Mouse (Mus musculus): Measurements from ENCODE around the gene Tmprss12. TPM values are rescaled to one million over a fixed set of nuclear protein-coding genes. Genes with fewer than 3 reads are reported as not detected.
"Not testable (repeated sequence)": the region's sequence is repeated elsewhere in the genome, so short reads cannot be mapped to it uniquely, and the experiment has no call there.

Gene Tmprss12
- total RNA-seq, 2 experiments from 2014 or later: not detected

DNA sequence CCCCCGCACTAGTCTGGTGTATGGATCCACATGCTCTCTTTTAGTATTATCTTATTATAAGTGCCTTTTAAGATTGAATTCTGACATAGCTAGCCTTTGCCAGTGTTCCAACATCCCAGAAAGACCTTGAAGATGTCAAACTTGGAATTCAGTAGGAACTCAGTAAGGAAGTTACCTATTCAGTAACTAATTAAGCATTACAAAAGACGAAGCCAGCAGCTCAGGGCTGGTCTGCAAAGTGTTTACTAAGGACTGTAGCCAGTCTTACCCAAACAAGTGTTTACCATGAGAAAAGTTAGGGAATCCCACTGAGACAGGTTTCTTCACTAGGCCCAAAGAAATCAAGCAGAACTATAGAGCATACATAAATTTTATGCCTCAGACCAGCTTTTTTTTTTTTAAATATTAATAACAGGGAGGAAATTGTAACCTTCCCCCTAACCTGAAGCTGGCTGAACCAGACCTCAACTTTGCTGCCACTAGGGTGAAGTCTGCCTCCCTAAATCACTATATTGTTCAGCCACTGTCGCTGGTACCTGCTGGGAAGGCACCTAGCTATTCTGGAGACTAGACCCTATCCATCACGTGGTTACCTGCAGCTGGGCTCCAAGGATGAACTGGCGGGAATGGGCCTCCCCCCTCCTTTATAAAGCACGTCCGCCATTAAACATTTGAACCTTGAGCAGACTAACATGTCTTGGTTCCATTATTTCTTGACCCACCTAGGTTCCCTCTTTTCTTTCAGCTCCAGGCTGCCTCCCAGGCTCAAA is 5.7 kb upstream of the Tmprss12 start:
- no peak for DNase-seq

DNA sequence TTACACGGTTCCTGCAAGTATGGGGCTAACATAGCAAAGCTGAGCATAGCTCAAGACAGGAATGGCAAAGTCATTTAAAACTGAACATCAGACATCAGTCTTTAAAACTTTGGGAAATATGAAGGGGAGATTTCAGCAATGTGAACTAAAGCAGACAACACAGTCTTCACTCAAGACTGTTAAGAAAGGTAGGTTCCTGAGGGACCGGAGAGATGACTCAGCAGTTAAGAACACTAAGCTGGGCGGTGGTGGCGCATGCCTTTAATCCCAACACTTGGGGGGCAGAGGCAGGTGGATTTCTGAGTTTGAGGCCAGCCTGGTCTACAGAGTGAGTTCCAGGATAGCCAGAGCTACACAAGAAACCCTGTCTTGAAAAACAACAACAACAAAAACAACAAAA is 4.2 kb upstream of the Tmprss12 start:
- DNase-seq: no peak

DNA sequence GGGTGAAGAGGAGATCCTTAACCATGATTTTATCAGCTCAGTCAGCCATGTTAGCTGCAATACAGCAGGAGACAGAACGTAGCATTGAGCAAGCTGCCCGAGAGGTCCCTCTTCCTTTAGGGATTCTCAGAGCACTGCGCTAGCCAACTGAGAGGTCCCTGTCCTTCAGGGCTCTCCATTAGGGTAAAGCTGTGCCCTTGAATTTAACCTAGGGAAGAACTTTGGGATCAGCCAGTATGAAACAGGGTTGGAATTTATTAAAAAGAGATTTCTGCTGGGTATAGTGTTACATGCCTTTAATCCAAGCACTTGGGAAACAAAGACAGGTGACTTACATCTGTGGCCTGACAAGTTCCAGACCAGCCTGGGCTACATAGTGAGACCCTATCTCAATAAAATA is 3.1 kb upstream of the Tmprss12 start:
- DNase-seq: no peak

DNA sequence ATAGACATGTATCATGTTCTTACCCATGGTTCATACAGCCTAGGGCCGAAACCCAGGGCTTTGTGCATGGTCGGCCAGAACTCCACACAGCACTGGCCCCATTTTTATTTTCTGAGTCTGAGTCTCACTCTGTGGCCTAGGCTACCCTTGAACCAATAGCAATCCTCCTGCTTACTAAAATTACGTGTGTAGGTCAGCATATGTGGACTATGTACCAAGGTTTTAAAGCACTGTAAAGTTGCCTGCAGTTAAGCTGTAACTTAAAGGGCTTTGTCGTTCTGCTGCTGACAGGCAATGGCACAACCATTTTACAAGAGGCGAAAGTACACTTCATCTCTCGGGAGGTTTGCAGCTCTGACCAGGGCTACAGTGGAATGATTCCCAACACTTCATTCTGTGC is 8.3 kb downstream of the Tmprss12 start:
- no peak for DNase-seq

DNA sequence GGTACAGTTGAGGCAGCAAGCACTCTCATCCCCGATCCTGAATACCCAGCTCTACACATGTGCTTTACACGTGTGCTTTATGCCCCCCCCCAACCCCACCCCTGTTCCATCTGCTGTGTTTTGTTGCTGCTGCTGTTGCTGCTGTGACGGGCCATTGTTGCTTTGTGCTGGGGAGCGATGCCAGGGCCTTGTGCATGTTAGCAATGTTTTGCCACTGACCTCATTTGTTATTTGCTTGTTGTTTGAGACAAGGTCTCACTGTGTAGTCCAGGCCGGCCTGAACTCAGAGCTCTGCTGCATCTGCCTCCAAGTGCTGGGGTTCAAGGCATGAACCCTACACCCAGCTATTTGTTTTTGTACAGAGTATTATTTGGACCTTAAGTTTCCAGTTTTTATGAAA is 10.2 kb downstream of the Tmprss12 start:
- DNase-seq: peak in 1 of 2 experiments; percentile 26

DNA sequence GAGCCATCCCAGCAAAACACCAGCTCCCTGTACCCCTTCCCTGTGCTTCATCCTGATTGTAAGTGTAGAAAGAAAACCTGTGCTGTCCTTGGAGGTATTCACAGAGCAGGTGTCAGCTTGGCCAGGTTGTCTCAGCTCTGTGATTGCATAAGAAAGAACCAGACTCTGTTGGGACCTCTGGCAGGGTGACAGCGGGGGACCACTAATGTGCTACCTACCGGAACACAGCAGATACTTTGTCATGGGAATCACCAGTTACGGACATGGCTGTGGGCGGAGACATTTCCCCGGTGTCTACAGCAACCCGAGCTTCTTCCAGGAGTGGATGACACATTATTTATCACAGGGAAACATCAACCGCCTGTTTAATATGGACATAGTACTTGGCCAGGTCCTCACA is 11.7 kb downstream of the Tmprss12 start:
- DNase-seq: no peak

DNA sequence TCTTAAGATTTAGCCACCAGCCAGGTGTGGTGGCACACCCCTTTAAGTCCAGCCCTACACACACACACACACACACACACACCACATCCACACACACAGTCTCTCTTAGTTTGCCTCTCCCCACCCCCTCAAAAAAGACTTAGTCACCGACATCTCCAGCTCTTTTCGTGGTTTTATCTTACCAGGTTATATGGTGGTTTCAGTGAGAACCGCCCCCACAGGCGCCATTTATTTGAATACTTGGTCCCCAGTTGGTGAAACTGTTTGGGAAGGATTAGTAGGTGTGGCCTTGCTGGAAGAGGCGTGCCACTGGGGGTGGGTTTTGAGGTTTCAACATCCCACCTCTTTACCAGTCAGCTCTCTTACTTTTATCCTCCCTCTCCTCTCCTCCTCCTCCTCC is 17.2 kb downstream of the Tmprss12 start:
- DNase-seq: no peak

DNA sequence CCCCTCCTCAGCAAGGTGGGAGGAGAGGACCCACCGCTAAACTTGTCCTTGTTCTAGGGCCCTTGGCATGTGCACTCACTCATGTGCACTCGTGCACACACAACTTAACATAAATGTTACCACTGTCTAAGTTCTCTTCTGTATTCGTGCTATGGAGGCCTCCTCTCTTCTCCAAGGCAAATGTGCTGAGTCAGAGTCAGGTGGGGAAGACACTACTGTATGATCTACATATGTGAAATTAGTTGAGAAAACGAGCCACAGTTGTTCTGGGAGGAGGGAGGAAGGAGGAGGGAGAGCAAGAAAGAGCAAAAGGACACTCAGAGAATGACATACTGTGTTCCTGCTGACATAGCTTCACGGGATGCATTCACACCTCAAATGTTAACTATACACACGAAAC is 19.9 kb downstream of the Tmprss12 start:
- no peak for DNase-seq

DNA sequence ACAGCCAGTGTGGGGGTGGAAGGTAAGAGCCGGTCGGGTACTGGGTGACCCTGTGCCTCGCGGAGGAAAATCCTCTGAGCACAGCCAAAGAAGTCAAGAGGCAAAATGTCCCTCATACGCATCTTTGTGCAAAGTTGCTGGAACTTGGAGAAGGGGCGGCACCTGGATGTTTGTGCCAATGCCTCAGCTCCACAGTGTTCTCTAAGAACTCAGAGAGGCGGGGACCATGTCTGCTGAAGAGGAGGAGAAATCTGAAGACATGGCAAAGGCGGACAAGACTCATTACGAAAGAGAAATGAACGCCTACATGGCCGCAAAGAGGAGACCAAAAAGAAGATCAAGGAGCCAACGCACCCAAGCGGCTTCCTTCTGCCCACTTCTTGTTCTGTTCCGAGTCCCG is 20.9 kb downstream of the Tmprss12 start:
- DNase-seq: no peak

DNA sequence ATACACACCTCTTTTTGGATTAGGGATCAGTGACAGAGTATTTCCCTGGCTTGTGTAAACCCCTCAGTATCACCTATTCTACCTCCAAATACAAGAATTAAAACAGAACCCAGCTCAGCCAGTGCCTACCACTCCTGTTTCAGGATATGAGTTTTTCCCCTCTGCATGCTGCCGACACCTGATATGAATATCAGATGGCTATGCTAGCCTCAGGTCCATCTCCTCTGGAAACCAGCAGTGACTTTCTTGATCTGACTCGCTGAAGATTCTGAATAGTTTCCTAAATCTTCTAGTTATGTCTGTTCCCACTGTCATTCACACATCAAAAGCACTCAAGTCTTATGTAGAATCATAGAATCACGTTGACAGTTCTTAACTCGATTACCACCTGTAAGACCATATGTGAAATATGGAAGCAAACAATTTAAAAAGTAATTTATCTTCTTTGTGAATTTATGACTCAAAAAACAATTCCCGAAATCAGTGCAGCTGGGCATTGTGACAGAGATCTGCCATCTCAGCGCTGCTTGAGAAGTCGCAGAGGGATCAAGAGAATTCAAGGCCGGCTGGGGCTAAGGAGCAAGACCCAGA is 22.9 kb downstream of the Tmprss12 start:
- no peak for DNase-seq

DNA sequence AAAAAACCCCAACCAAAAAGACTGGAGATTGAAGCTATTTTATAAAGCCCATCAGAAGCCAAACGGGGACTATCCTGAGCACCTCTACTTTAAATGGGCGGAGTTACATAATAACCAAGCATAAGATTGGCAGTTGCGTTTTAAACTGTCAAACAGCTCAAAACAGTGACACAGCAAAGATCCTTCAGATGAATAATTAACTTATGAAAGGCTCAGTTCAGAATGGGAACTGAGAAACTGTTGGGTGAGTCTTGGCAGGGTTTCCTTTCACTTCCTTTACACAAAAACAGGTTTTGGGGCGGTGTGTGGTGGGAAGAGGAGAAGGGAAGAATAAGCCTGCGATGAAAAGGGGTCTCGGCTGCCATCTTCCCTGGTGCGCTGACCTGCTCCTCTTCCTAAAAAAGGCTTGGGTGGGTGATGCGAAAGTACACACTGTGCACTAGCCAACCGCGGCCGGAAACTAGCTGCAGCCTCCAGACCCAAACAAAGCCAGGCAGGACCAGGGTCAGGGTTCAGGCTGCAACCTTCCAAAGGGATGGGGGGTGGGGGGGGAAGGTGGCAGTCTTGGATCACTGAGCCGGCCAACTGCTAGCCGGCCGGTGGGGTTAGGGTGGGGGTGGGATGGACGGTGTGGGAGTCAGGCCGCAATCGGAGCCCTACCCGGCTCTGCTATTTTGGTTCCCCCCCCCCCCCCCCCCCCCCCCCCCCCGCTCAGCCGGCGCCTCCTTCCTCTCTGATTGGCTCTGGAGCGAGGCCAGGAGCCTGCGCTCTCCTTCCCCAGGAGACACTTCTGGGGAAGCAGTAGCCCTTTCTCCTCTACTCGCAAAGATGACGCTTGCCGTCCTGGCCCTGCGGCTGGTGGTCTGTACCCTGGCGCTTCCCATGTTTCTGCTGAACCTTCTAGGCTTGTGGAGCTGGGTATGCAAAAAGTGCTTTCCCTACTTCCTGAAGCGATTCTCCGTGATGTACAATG is 23.7 kb downstream of the Tmprss12 start, which contains the start of gene Mettl7a1:
Mettl7a1 (plus strand) TSS at position 122 of the 973 bp plus-strand sequence.
- DNase-seq: peak; percentile 78 to 82

DNA sequence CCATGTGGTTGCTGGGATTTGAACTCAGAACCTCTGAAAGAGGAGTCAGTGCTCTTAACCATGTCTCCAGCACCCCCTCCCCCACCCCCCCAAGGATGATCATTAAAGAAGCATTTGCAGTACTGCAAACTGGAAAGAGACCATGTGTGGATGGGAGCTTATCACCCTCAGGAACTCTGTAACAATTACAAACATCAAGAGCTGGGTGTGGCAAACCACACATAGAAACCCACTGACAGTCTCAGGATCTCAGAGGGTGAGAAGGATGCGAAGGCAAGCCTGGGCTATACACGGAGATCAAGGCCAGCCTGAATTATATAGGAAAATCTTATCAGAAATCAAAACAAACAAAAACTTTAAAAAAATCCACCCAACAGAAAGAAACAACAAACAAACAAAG is 25.6 kb downstream of the Tmprss12 start:
- no peak for DNase-seq

DNA sequence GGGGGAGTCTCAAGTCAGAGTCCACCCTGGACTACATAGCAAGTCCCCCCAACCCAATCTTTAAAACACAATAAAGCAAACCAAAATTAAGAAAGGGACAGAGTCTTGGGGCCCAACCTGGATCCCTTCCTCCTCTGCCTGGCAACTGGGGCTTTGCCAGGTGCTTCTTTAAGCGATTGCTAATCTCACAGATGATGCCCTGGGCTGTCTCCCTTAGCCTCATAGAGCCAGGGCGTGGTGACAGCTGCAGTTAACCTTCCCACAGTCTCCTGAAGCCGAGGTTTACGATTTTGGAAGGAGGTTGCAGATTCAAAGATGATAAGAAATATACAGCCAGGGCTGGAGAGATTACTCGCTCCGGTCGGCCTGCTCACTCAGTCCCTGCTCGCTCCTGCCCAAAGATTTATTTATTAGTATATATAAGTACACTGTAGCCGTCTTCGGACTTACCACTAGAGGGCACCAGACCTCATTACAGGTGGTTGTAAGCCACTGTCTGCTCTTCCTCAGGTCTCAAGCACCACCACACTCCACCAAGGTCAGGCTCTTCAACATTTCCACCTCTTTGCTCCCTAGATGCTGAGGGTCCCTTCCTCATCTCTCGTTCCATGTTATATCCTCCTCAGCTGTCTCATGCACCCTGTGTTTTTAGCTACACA is 26.9 kb downstream of the Tmprss12 start:
- DNase-seq: not testable (repeated sequence)

DNA sequence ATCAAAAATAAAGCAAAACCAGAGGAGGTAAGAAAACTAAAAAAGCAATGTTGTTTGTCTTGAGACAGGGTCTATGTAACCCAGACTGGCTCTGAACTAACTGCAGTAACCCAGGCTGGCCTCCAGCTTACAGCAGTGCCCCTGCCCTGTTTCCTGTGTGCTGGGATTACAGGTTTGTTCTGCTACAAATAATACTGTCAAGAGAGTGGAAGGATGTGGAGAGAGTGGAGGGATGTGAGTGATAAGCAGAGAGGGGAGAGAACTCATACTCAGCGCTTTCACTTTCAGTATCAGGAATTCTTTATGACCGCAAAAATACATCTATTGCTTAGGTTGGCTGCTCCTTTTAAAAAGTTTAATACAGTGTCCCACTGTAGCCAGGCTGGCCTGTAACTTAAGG is 31.7 kb downstream of the Tmprss12 start:
- DNase-seq: no peak

DNA sequence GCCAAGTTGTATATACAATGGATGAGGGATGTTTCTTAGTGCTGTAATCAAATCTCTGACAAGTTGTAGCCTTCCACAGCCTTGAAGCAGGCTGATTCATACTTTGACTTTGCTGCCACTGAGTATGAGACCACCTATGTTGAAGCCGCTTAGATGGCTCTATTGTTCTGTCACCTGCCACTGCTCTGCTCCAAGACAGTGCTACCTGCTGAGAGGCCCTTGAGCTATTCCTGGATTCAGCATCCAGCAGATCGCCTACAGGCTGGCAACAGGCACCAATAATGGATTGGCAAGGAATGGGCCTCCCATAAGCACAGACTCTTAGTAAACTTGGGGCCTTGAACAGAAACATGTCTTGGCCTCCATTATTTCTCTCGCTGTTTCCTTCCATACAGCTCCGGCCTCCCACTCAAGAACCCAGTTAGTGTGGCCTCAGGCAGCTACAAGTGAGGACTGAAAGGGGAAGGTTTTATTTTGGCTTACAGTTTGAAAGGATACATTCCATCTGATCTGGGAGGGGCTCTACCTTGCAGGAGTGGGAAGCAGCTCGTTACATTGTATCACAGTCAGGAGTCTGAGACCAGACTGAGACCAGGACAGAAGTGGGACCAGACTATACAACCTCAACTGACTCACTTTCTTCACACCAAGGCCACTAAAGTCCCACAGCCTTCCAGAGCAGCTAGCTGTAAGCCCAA is 34.0 kb downstream of the Tmprss12 start:
- no peak for DNase-seq

DNA sequence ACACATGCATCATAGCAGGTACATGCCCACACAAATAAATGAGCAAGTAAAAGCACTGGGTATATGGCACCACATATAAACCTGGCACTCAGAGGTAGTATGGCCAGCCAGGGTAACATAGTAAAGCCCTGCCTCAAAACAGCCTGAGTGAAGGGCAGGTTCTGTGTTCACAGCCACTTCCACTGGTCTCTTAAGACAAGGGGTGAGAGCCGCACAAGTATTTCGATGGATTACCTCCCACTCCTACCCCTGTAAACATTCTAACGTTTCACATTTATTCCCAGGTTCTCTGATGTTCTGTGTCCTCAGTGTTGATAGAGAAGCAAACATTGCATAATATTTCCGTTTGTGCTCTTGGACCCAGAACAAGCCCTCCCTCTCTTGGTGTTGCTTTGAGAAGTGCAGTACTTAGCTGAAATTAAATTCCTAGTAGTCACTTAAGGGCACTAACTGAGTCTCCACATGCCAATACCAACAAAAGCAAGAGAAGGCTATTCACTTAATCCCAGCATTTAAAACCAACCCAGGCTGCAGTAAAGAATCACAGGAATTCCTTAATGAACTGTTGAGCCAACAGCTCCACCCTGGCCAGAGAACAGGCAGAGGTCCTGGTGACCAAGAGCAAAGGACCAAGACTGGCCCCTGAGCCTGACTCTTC is 37.5 kb downstream of the Tmprss12 start:
- not testable (repeated sequence) for DNase-seq

DNA sequence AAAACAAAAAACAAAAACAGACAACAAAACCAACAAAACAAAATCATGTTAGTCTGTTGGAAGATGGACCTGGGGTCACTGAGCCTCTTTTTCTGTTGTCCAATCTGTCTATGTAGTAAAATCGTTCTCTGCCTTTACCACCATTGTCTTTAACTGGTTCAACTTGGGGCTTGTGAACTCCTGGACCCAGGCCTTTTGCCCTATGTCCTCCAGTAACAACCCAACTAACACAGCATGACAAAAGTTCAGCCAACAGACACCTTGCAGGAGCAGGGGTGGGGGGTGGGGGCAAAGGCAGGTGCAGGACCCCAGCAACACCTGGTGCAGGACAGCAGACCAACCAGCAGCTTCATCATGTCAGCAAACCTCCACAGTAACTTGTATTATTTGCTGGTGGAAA is 39.2 kb downstream of the Tmprss12 start:
- no peak for DNase-seq

DNA sequence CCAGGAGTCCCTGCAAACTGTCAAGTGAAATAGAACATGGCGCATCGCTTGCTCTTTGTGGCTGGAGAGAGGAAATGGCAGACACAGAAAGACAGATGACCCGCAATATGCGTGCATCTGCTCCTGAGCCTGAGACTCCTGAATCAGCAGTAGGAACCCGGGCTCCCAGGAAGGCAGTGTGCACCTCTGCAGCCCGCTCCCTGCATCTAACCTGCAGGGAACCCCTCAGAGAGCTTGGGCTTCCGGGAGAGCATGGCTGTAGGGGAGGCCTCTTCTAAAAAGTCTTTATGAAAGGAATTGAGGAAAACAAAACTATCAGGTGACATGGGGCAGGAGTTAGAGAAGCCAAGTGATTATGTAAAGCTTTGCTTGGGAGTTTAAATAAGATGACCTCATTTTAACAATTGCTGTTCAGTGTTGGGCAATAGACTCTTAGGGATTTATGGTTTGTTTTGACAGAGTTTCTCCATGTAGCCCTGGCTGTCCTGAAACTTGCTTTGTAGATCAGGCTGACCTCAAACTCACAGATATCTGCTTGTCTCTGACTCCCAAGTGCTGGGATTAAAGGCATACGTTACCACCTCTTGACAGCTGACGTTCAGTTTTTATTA is 39.8 kb downstream of the Tmprss12 start:
- DNase-seq: no peak

DNA sequence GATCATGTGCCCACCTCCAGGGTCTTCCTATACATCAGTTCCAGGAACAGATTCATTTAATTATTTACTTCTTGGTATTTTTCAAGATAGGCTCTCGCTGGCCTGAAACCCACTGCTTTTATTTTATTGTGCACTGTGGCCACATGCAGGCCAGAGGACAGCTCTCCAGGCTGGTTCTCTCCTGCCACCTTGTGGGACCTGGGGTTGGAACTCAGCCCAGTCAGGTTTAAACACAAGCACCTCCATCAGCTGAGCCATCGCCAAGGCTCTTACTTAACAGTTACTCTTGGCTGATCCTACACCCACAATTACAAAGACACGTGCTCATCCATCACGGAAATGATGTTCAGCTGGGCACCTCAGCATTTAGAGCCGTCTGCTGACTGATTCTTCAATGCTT is 40.5 kb downstream of the Tmprss12 start:
- DNase-seq: no peak

DNA sequence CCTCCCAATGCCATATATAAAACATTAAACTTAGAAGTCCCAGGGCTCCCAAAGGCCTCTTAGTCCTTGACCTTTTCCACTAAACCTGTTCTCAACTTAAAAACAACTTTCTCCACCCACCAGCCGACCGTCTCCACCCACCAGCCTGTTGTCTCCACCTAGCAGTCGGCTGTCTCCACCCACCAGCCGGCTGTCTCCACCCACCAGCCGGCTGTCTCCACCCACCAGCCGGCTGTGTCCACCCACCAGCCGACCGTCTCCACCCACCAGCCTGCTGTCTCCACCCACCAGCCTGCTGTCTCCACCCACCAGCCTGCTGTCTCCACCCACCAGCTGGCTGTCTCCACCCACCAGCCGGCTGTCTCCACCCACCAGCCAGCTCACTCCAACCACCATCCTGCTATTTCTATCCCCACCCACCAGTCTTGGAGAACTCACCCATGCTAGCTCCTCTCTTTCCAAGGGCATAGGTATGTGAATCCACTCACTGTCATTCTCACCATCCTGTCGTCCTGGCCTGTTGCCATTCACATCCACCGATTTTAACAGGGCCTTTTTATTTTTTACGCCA is 43.5 kb downstream of the Tmprss12 start:
- no peak for DNase-seq

DNA sequence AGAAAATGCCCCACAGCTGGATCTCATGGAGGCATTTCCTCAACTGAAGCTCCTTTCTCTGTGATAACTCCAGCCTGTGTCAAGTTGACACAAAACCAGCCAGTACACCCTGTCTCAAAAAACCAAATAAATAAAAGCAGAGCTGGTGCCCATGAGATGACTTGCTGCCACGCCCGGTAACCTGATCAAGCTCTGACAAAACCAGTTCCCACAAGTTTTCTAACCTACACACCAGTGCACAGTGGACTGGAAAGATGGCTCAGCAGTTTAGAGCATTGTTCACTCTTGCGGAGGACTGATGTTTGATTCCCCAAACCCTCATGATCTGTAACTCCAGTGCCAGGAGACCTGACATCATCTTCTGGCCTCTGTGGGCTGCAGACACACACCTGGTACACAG is 44.6 kb downstream of the Tmprss12 start:
- no peak for DNase-seq

Data from layer of hippocampus, postnatal 36 days (tissue).